Mouse (Mus musculus) spleen, postnatal 36 days (tissue): ENCODE results near the gene Cntn4.

ENCODE experiments used
- DNase-seq, 2 experiments: peaks; one replicate each; pipeline ENCODE4 v3.0.0; 2022; ENCODE audit warnings: low spot score in 2 of 2, mixed read lengths in 1 of 2

Cntn4 gene

GRCm38 (mm10) chr6:105677149-105678031, at the start of gene Cntn4:
Cntn4 (plus strand) TSS chr6:105677660.
- DNase-seq: no peak

GRCm38 (mm10) chr6:105674276-105674675, 3.2 kb upstream of the Cntn4 start:
- no peak for DNase-seq

DNA sequence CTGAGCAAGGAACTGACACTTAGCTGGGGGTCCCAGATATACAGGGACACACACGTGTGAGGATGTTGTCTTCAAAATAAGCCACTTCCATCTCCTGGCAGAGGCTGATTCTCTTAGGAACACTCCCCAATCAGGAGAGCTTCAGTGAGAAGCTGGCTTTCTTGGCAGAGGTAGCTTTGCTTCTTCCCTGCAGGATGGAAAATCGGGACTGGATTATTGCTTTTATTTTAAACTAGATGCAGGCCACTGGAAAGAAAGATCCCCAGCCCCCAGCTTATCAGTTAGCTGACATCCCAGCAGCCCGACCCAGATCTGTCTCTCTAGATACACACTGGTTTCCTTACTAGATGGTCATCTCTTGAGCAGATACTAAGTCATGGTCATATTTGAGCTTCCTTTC, 2.4 kb upstream of the Cntn4 start:
- no peak for DNase-seq

DNA sequence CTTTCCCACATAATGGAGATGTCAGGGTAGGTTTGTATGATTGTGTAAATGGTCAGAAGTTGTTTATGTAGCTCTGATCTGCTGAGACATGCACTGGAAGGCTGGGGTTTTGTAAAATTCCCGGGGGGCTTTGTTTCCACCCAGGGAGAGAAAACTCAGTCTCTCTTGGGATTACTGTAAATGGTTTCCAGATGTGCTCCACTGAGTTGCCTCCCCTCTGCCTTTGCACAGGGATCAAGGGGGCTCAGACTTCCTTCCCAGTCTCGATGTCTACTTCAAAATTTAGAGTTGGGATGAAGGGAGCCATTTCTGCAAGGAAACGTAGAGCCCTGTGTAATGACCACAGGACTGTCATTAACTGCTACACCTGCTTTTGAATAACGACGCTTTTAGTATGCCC, 823 bp upstream of the Cntn4 start:
- no peak for DNase-seq

DNA sequence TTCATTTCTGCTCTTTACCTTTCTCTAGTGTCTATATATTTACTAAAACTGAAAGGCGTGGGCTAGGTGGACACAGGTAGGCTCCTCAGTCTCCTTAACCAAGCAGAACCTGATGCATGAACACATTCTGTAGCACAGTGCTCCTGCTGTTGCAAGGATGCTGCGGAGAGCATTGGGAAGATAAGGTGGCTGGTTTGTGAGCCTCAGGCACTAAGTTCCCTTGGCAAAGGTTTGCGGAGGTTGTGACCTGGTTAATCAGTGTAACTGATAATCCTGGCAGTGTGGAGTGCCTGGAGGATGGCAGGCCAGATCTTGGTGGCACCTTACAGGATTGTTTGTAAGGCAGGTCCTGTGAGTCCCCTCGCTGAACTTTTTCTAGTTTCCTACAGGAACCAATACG, 1.3 kb downstream of the Cntn4 start:
- no peak for DNase-seq

- DNase-seq: no peak
Observed at GRCm38 (mm10) chr6:105681496-105681895, 4.0 kb downstream of the Cntn4 start.

GRCm38 (mm10) chr6:105683251-105683650, 5.8 kb downstream of the Cntn4 start:
- DNase-seq: no peak

- no peak for DNase-seq
Observed at GRCm38 (mm10) chr6:105684123-105684522, 6.7 kb downstream of the Cntn4 start.

- DNase-seq: no peak
Observed at GRCm38 (mm10) chr6:105688195-105688594, 10.7 kb downstream of the Cntn4 start.

DNA sequence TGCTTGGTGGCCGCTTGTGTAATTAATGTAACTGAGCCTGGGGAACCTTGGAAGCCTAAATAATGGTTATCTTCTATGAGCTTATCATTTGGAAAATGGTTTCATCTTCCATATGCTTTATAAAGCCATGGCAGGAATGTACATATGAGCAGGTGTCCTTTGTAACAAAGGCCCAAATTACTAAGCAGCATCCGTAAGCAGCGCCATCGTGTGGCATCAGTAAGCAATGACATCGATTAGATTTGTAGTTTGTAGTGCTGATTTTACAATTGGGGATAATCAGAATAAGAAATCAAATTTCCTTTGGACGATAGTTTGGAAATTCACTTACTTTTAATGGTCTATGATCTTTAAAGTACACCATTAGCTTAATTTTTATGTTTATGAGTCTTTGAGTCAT, 64.6 kb downstream of the Cntn4 start:
- no peak for DNase-seq

- DNase-seq: no peak
Observed at GRCm38 (mm10) chr6:105780616-105781015, 103.2 kb downstream of the Cntn4 start.

GRCm38 (mm10) chr6:105788462-105788861, 111.0 kb downstream of the Cntn4 start:
- no peak for DNase-seq

DNA sequence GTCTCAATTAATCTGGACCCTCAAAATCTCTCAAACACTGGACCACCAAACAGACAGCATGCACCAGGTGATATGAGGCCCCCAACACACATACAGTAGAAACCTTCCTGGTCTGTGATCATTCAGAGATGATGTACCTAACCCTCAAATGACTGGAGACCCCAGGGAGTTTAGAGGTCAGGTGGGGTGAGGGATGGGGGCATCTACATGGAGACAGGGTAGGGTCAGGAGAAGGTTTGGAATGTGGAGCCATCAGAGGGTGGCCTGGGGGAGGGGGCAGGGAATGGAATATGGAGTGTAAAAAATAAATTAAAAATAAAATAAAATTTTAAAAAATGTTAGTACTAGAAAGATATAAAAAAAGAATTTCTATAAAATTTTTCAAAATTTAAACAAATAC, 157.6 kb downstream of the Cntn4 start:
- no peak for DNase-seq

GRCm38 (mm10) chr6:105847296-105847695, 169.8 kb downstream of the Cntn4 start:
- DNase-seq: no peak

- no peak for DNase-seq
Observed at GRCm38 (mm10) chr6:105892838-105893237, 215.4 kb downstream of the Cntn4 start.

GRCm38 (mm10) chr6:105938485-105938884, 261.0 kb downstream of the Cntn4 start:
- DNase-seq: no peak

- DNase-seq: no peak
Observed at GRCm38 (mm10) chr6:105939303-105939702, 261.8 kb downstream of the Cntn4 start.

GRCm38 (mm10) chr6:105940591-105940990, 263.1 kb downstream of the Cntn4 start:
- DNase-seq: no peak

DNA sequence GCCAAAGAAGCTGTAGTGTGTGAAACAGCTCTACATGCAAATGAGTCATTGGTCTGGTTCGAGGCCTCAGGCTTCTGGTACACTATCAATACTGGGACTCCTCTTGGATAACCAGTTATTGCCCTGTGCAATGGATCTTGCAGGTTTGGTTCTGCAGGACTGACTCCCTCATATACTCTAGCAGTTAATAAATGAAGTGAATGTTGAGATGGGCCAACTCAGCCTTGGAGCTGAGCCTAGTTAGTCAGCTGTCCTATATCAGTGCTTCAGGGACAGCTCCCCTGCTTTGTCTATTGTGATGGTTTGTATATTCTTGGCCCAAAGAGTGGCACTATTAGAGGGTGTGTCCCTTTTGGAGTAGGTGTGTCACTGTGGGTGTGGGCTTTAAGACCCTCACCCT, 314.0 kb downstream of the Cntn4 start:
- DNase-seq: no peak

- no peak for DNase-seq
Observed at GRCm38 (mm10) chr6:106013018-106013417, 335.6 kb downstream of the Cntn4 start.

GRCm38 (mm10) chr6:106015126-106015525, 337.7 kb downstream of the Cntn4 start:
- DNase-seq: no peak

- no peak for DNase-seq
Observed at GRCm38 (mm10) chr6:106048878-106049277, 371.4 kb downstream of the Cntn4 start.

- DNase-seq: no peak
Observed at GRCm38 (mm10) chr6:106056123-106056522, 378.7 kb downstream of the Cntn4 start.
